Mouse (Mus musculus): ENCODE data around the gene Samd4.

DNA sequence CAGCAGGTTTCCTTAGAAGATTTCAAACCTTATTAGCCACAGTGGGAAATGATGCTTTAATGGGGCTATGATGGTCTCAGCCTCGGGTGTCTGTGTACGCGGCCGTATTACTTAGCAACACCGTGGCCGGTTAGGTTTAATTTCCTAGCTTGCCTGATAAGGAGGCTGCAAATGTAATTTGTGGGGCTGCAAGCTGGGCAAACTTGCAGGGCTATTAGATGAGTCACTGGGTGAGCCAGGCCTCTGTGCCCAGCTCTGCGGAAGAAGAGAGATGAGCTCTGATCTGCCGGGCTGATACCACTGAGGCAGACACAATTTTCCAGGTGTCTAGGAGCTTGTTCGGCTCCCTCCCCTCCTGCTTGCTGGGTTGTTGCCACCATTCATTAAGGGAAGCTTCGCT lies 251.3 kb downstream of the Samd4 start:
- TF ChIP-seq POLR2AphosphoS5 (IDR thresholded peaks at IDR 0.05; ENCODE audit: insufficient replicate concordance, low read depth, low read length): no peak
- TF ChIP-seq TAL1 (conservative IDR thresholded peaks at IDR 0.05; ENCODE audit: low read depth, low read length): no peak
- TF ChIP-seq CTCF (IDR thresholded peaks at IDR 0.05; ENCODE audit: low read depth, low read length): no peak

All from G1E (cell line).